Mouse (Mus musculus) urinary bladder, postnatal 25 days (tissue): Measurements from ENCODE around the gene Olfr474.
"Not testable (repeated sequence)": the region's sequence is repeated elsewhere in the genome, so short reads cannot be mapped to it uniquely, and the experiment has no call there.

ENCODE experiments used
- DNase-seq: peaks from one replicate; pipeline ENCODE4 v3.0.0; 2022; ENCODE audit warnings: low spot score

Gene Olfr474

DNA sequence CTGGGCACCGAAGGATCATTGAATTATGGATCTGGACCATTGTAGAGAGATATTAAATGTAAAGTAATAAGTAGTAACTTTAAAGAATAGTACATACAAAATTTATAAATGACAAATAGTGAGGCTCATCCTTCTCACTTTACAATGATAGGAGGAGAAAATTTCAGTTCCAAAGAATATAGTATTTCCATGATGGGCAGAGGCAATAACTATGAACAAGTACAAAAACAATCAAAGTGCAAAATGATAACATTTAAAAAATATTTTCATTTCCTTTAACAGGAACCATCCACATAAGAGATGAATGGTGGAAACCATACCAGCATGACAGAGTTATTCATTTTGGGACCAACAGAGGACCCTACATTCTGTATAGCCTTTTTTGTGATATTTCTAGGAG lies at the start of gene Olfr474:
Olfr474 (plus strand) TSS at position 301 of the 400 bp plus-strand sequence.
- DNase-seq, result no peak

DNA sequence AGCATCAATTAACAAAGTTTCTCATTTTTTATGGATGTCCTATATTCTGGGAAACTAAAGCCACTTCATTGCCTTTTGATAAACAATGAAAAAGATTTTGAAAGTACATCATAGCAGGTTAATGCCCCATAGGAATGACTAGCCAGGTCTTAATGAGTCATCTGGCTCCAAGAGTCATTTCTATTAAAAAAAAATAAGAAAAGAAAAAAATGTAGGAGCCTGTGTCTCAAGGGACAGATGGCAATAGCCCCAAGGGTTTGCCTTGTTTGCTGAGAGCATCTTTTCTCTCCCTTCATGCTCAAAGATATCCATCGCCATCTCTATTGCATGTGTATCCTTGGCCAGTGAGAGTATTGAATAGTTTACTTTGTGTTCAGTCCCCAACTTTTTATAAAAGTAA lies 24.3 kb upstream of the Olfr474 start, which contains the start of gene Olfr473:
Olfr473 (plus strand) TSS at position 301 of the 400 bp plus-strand sequence.
- no peak for DNase-seq

- DNase-seq, result not testable (repeated sequence)
Observed at GRCm38 (mm10) chr7:107952539-107952938, 1.9 kb upstream of the Olfr474 start.

GRCm38 (mm10) chr7:107964503-107964902 lies 10.1 kb downstream of the Olfr474 start, which contains the start of gene Olfr476:
TSS of gene Olfr476 (plus strand) at chr7:107964803.
- DNase-seq, result no peak

DNA sequence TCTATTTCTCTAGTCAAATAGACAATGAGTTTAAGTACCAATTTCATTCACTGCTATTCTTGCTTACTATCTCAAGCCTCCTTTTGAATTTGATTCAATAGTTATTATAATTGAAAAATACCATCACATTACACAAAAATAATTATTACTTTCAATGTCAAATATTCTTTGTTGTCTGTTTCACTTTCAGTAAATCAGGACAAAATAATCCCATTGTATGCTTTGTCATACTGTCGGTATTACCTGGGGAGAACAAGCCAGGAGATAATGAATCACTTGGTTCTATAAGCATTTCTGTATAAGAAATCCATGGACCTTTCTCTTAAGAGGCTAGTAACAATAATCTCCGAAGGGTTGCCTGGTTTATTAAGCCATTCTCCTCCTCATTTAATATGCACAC lies 31.9 kb downstream of the Olfr474 start, which contains the start of gene Olfr477:
Olfr477 (plus strand) TSS at position 301 of the 400 bp plus-strand sequence.
- no peak for DNase-seq
